Mouse (Mus musculus) cerebellum, adult 8-10 months (tissue): ENCODE results near the gene Olfr1053.
"Not testable (repeated sequence)": the region's sequence is repeated elsewhere in the genome, so short reads cannot be mapped to it uniquely, and the experiment has no call there.

ENCODE experiments used
- DNase-seq: peaks from one replicate; pipeline ENCODE4 v3.0.0; 2022

The Olfr1053 gene

GRCm38 (mm10) chr2:86315184-86315583 is at the start of gene Olfr1053:
TSS of gene Olfr1053 (minus strand) at chr2:86315284.
- no peak for DNase-seq

DNA sequence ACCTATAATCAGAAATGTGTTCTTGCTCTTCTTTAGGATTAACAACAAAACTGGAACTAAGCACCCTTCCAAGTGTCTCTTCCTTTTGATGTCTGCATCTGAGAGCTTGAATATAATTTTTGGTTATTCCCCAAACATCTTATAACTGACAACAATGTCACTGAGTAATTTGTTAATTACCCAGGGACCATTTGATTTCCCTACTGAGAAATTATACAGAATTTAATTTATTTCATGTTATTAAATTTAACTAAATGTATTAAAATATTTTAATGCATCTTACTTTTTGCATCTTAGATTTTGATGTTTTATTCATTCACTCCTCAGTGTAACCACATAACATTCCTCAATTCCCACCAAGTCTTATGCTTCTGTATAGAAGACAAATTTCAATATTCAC is 47.3 kb upstream of the Olfr1053 start, which contains the start of gene Olfr1056:
Gene Olfr1056 (minus strand): TSS at position 101 of the 400 bp plus-strand sequence.
- DNase-seq: no peak

- DNase-seq: not testable (repeated sequence)
Observed at GRCm38 (mm10) chr2:86351751-86352150, 36.7 kb upstream of the Olfr1053 start.

- no peak for DNase-seq
Observed at GRCm38 (mm10) chr2:86350184-86350583, 35.1 kb upstream of the Olfr1053 start, which contains the start of gene Olfr1055. TSS of gene Olfr1055 (minus strand) at chr2:86350284.

- DNase-seq: no peak
Observed at GRCm38 (mm10) chr2:86335333-86335732, 20.2 kb upstream of the Olfr1053 start, which contains the start of gene Olfr1054. TSS of gene Olfr1054 (minus strand) at chr2:86335433.

DNA sequence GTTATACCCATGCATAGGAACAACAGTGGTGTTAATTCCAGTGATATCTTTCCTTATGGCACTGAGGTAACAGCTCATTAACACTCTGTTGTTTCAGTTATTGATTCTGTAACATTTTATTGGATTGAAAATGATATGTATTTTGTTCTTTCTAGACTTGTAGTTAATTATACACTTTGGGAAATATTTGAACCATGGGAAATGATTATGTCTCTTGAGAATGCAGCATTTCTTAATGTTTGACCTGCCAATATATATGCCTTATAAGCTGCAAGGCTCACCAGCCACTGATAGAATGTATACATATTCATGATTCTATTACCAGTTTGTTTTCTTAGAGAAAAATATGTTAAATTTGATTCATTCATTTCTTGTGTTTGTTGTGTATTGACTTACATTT is 22.9 kb downstream of the Olfr1053 start, which contains the start of gene Olfr1052:
Gene Olfr1052 (plus strand): TSS at position 301 of the 400 bp plus-strand sequence.
- no peak for DNase-seq

DNA sequence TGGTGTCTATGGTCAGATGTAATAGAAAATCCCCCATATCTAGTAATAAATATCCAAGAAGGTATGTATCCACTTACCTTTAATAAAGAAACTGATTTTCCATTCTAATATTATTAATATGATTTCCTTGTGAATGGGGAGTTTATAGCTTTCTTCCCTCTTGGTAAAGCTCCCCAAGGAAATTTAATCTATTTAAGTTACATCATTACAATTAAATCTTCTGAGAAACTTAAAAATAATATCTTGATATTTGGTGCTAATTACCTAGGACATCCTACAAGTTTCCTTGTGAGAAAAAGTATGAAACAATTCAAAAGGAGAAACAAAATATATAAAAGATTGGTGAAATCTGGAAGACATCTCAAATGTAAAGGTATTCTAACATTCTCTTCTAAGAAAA is 36.1 kb downstream of the Olfr1053 start, which contains the start of gene Olfr1051:
Gene Olfr1051 (minus strand): TSS at position 101 of the 400 bp plus-strand sequence.
- DNase-seq: not testable (repeated sequence)
